Mouse (Mus musculus) cerebellum, postnatal 4 days (tissue): ENCODE measurements around the gene Vmn2r121.

Source experiments
- DNase-seq, 2 experiments: peaks; one replicate each; pipeline ENCODE4 v3.0.0; 2022; ENCODE audit warnings: low spot score in 2 of 2, mixed read lengths in 1 of 2

Vmn2r121 gene

DNA sequence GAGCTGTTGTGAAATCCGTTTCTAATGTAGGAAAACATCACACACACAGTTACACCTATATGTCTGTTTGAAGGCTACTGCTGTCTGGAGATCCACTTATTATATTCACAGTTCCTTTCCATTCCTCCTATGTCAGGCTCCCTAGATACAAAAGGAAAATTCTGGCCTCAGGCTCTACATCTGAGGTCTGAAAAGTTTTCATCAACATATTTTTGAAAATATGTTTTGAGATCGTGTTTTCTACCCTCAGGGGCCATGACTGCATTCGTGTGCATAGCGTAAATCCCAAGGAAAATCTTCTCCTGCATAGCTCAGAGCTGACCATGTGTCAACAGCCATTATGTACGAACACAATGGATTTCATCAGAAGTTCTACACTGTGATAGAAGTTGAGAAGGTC lies at the start of gene Vmn2r121:
Gene Vmn2r121 (minus strand): TSS at position 101 of the 400 bp plus-strand sequence.
- no peak for DNase-seq
